In the genomic region with DNA sequence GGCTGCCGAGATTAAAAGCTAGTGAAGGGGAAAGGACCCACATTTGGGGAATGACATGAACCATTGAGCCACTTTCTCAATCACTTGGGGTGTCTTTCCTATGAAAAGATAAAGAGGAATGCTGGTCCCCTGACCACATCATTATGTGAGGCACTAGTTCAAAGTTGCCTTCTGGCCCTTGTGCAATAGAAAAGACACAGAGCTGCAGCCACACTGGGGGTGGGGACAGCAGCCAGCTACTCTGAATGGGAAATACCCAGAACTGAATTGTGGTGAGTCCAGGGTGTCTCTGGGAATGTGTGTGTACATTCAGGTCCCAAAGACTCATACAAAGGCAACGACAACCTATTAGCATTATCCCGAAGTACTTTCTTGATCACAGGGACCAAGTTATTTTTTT, we compare ENCODE assay signal across 11 mouse cellular contexts.
"Had no signal": no experiment of that assay in that cellular context is flagged by ENCODE, and none has a peak within 500 bp of the region (broad histone marks: within the 10 kb centered on the region; RNA-seq: fewer than 3 reads in every experiment).

No protein-coding gene starts in this region.

- DNase-seq: kidney, adult 2 months; kidney, postnatal 25 days; thymus, adult 18-20 months; thymus, postnatal 36 days had no signal

- ATAC-seq: intestine, postnatal 0 days; liver, embryonic 12.5 days; midbrain, embryonic 13.5 days had no signal

- H3K9ac ChIP-seq: limb, embryonic 12.5 days; liver, embryonic 12.5 days; liver, embryonic 15.5 days; midbrain, embryonic 13.5 days had no signal

- H3K27ac ChIP-seq: kidney, postnatal 0 days; limb, embryonic 12.5 days; liver, embryonic 12.5 days; liver, embryonic 15.5 days; macrophage; midbrain, embryonic 13.5 days had no signal

- H3K27me3 ChIP-seq: liver, embryonic 12.5 days; liver, embryonic 15.5 days; midbrain, embryonic 13.5 days had no signal

- H3K4me1 ChIP-seq: liver, embryonic 12.5 days; liver, embryonic 15.5 days had no signal

- H3K36me3 ChIP-seq: limb, embryonic 12.5 days; liver, embryonic 12.5 days; liver, embryonic 15.5 days; midbrain, embryonic 13.5 days had no signal

- H3K4me2 ChIP-seq: limb, embryonic 12.5 days; liver, embryonic 12.5 days; liver, embryonic 15.5 days; midbrain, embryonic 13.5 days had no signal

- H3K9me3 ChIP-seq: limb, embryonic 12.5 days; liver, embryonic 12.5 days; liver, embryonic 15.5 days; midbrain, embryonic 13.5 days had no signal

- H3K4me3 ChIP-seq: limb, embryonic 12.5 days; liver, embryonic 12.5 days; liver, embryonic 15.5 days; midbrain, embryonic 13.5 days had no signal
